Mouse (Mus musculus): ENCODE measurements at regions not wholly inside any gene's neighbourhood (a gene's known extent, or its start where the extent isn't known, plus 50 kb on each side); places are given as distances from the start of the nearest gene placed in this dataset.

GRCm38 (mm10) chr6:54754810-54755209, 61.9 kb upstream of the Znrf2 start:
- no peak for DNase-seq (ENCODE audit: low spot score)

- no peak for DNase-seq (ENCODE audit: low spot score)
Observed at GRCm38 (mm10) chr6:54757511-54757911, 59.2 kb upstream of the Znrf2 start.

GRCm38 (mm10) chr6:54758112-54758511, 58.6 kb upstream of the Znrf2 start:
- peak; percentile 13 for DNase-seq (ENCODE audit: low spot score)

GRCm38 (mm10) chr6:54759263-54759662, 57.5 kb upstream of the Znrf2 start:
- DNase-seq (ENCODE audit: low spot score) = no peak

- peak; percentile 11 for DNase-seq (ENCODE audit: low spot score)
Observed at GRCm38 (mm10) chr6:54759942-54760498, 56.7 kb upstream of the Znrf2 start.

GRCm38 (mm10) chr6:54760541-54760940, 56.2 kb upstream of the Znrf2 start:
- DNase-seq (ENCODE audit: low spot score) = no peak

- DNase-seq (ENCODE audit: low spot score) = no peak
Observed at GRCm38 (mm10) chr6:54762021-54762420, 54.7 kb upstream of the Znrf2 start.

- no peak for DNase-seq (ENCODE audit: low spot score)
Observed at GRCm38 (mm10) chr6:54762499-54762898, 54.2 kb upstream of the Znrf2 start.

GRCm38 (mm10) chr6:54763669-54764068, 53.0 kb upstream of the Znrf2 start:
- no peak for DNase-seq (ENCODE audit: low spot score)

- no peak for DNase-seq (ENCODE audit: low spot score)
Observed at GRCm38 (mm10) chr6:54765715-54766114, 51.0 kb upstream of the Znrf2 start.

GRCm38 (mm10) chr6:54766485-54767112, 50.1 kb upstream of the Znrf2 start:
- DNase-seq (ENCODE audit: low spot score) = no peak

Measured in ovary, postnatal 14 days (tissue).